Mouse (Mus musculus) heart, postnatal 0 days (tissue): ENCODE measurements at regions not wholly inside any gene's neighbourhood (a gene's known extent, or its start where the extent isn't known, plus 50 kb on each side); places are given as distances from the start of the nearest gene placed in this dataset.

Experiments
- CTCF ChIP-seq: IDR thresholded peaks from 2 replicates; pipeline ENCODE4 v1.5.1; 2016; ENCODE audit warnings: antibody characterized with exemption, control low read depth, low read depth
- EP300 ChIP-seq: IDR thresholded peaks from 2 replicates; pipeline ENCODE4 v1.6.1; 2016; ENCODE audit warnings: antibody characterized with exemption, low read depth

- TF ChIP-seq CTCF (no peak), EP300 (no peak)
Measured at GRCm38 (mm10) chr4:81561453-81561852, 118.8 kb upstream of the Mpdz start.
